Mouse (Mus musculus): ENCODE measurements at regions not wholly inside any gene's neighbourhood (a gene's known extent, or its start where the extent isn't known, plus 50 kb on each side); places are given as distances from the start of the nearest gene placed in this dataset.

DNA sequence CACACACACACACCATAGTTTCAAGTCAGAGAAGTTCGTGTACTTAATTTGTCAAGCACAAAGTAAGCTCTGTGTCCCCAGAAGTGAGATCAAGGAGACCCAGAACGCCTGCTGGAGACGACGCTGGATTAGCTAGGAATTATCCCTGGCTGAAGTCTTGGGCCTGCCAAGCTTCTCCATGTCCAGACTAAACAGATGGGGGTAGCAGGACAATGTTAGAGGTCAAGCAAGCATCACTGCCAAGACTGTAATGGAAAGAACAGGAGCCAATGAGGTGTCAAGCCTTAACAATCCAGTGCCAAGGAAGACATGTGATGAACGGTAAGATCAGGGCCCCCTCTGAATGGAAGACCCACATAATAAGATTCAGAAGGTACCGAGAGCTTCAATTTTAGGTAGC lies 62.2 kb upstream of the Ppm1h start:
- TF ChIP-seq CTCF (IDR thresholded peaks at IDR 0.05; ENCODE audit: low read depth) (no peak), EP300 (IDR thresholded peaks at IDR 0.05; ENCODE audit: low read depth) (no peak)
